Mouse (Mus musculus): ENCODE measurements at regions not wholly inside any gene's neighbourhood (a gene's known extent, or its start where the extent isn't known, plus 50 kb on each side); places are given as distances from the start of the nearest gene placed in this dataset.

DNA sequence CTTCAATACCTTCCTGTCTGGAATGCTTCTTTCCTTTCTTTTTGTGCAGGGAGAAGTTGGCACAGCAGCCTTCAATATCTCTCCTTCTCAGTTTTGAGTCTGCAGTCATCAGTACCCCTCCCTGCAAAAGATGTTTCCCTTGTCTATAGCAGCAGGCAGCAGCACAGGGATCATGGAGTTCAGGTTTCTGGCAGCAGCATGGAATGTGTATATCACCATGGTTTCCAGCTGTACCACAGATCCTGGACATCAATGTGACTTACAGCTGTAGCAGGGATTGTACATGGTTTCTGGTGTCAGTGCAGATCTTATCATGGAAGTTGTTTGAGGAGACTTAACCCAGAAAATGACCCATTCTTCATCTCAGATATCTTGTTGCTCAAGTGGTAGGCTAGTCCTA lies 331.7 kb downstream of the Bmp2 start:
- no peak for ATAC-seq (ENCODE audit: extremely low read depth, insufficient number of reproducible peaks, low FRiP score, low TSS enrichment)

DNA sequence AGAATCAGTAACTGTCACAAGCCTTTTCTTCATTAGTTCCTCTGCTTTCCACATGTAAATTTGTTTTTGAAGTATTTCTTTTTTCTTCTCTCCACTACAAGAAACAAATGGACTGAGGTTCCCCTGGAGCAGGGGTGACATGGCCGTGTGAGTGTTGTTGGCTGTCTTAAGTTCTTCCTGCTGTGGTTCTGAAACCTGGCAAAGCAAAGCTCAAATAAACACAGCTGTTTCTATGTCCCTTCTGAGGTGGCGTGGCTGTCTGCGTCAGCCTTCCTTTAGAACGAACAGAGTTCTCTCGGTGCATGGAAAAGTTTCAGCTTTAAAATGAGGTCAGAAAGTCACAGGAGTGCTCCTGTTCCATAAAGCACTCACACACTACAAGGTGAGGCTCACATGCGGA lies 354.3 kb downstream of the Bmp2 start:
- Histone ChIP-seq H3K36me3 (no peaks in the 10 kb centered on the region), H3K9ac (no peak overlapping the region), H3K4me1 (no peaks in the 10 kb centered on the region), H3K4me3 (no peak overlapping the region), H3K4me2 (no peak overlapping the region), H3K27ac (replicated peaks) (no peak overlapping the region), H3K27me3 (replicated peaks) (no peaks in the 10 kb centered on the region), H3K9me3 (no peaks in the 10 kb centered on the region)
- WGBS: 64% methylated on average over 6 of the region's 6 CpGs
- ATAC-seq (ENCODE audit: extremely low read depth, insufficient number of reproducible peaks, low FRiP score, low TSS enrichment): no peak

More for the DNA sequence above, 331.7 kb downstream of the Bmp2 start:
- H3K4me1 ChIP-seq: no peaks in the 10 kb centered on the region
- no peaks in the 10 kb centered on the region for H3K9me3 ChIP-seq
- no peaks in the 10 kb centered on the region for H3K36me3 ChIP-seq
- H3K4me2 ChIP-seq: no peak overlapping the region
- no peak overlapping the region for H3K9ac ChIP-seq
- no peak overlapping the region for H3K4me3 ChIP-seq
- H3K27ac ChIP-seq (replicated peaks): no peak overlapping the region
- H3K27me3 ChIP-seq (replicated peaks): no peaks in the 10 kb centered on the region

All from heart, embryonic 13.5 days (tissue).